Mouse (Mus musculus): Measurements from ENCODE around the gene Snx20. TPM values are rescaled to one million over a fixed set of nuclear protein-coding genes. Genes with fewer than 3 reads are reported as not detected.

Snx20 gene
- 100 to 1,000 TPM; 128 to 145 TPM for total RNA-seq (2023)

DNA sequence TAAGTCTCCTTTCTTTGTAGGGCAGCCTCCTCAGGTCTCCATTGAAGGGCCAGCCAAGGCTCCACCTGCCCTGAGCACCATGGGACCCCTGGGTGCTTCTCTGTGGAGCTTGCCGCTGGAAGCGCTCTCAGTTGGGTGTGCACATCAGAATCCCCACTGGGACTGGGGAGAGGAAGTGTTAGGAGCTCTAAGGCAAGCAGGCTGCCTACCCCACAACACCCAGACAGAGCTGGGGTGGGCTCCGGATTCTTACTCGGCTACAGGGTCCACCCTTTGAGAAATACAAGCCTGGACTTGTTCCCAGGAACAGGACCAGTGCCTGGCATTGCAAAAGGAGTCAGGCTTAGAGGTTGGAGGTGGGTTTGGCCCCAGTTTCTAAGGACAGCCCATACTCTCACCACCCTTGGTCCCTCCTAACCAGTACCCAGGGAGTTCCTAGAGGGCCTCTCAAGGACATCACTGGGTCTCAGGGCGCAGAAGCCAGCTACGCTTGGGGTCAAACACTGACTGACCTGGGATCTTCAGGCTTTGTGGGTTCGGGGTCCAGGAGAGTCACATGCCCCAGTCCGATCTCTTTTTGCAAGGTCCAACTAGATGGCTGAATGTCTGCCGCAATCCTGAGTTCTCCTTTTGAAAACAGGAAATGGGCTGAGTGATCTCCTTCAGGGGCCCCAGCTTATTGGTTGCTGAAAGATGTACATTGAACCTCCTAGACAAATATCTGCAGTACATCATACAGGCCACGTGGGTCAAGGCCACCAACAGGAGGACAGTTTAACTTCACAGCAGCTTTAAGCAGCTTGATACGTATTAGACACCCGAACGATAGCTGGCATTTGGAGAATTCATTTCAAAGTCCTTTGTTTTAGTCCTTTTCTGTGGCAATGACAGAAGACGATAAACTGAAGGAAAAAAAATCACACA lies at the start of gene Snx20:
Snx20 (minus strand) TSS at position 655 of the 924 bp plus-strand sequence.

DNA sequence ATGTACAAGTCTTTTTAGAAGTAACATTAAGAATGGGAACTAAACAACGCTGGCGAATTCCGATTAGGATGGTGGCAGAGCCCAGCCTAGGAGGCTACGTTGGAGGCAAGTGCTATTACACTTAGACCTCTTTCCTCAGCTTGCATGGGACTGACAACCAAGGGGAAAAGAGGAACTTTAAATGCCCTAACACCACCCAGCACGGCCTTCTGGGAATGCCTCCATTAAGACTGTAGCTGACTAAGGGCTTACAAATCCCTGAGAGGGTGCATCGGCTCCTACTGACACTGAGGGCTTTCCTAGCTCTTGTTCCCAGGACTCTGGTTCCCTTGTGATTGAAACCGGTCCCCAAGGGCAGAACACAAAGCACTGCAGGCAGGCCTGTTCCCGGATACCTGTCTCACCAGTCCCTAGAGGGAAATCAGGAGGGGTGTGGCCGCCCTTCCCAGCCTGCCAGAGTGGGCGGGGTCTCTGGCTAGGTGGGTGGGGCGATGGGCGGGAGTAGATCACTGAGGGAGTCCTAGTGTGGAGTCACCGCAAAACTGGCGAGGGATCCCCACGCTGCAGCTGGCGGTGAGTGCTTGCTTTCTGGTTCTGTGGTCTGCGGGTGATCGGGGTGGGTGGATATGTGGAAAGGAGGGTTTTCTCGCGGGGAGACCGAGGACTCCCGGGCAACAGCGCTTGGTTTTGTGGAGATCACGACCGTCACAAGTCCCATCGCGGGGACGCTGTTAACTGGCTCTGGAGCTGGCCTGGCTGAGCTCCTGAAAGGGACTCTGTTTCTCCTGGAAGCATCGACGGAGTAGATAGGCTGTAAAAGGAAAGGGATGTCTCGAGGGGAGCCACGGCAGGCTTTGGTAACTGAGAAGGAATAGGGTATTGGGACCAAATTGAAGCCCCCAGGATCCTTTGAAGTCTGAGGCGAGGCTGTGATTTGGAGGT lies 11.2 kb upstream of the Snx20 start, which contains the start of gene Nod2:
Nod2 (plus strand) TSS at position 479 of the 942 bp plus-strand sequence.

Other genes with a start within 250 kb of the Snx20 start
- not detected for gene Nkd1, start 114.8 kb downstream of the Snx20 start, total RNA-seq (2023)
- 10 to 100 TPM; 35.5 to 38.2 TPM for gene Nod2, start 11.2 kb upstream of the Snx20 start, total RNA-seq (2023)
- gene Cyld, start 60.9 kb upstream of the Snx20 start, total RNA-seq (2023): 10 to 100 TPM; 62.5 to 66.7 TPM

Data from monocyte, adult 59 days (primary cell).